21 mouse cellular contexts compared by ENCODE assay signal in genomic region chr2:38556721-38557120, GRCm38 (mm10). TPM values are rescaled to one million over a fixed set of nuclear protein-coding genes. Genes with fewer than 3 reads are reported as not detected.
DNase-seq lines count a peak whose midpoint lies in the region; ATAC-seq and TF ChIP-seq lines count a peak whose summit lies in the region.
"Had no signal": no experiment of that assay in that cellular context is flagged by ENCODE, and none has a peak within 500 bp of the region (broad histone marks: within the 10 kb centered on the region; RNA-seq: fewer than 3 reads in every experiment).

No protein-coding gene starts in this region.

- intact Hi-C loops in left cerebral cortex, postnatal 36 days (cut with DNase I) = no loop called here

- no peak for DNase-seq in hindbrain, embryonic 10.5 days (ENCODE audit: low spot score)
- no peak for DNase-seq in ES-E14 (ENCODE audit: low read depth, low spot score)
- DNase-seq in ZHBTc4 (ENCODE audit: low read depth, low spot score) = peak; percentile 41
- DNase-seq in forebrain, embryonic 14.5 days (ENCODE audit: low spot score) = no peak
- DNase-seq in left cerebral cortex, postnatal 36 days (ENCODE audit: low spot score in 2 of 2) = no peak
- DNase-seq: adrenal gland, adult 2 months; adrenal gland, postnatal 10 days; adrenal gland, postnatal 25 days; B cell, adult 2 months; cerebellum, adult 11 months; cerebellum, adult 18-20 months; cerebellum, adult 8-10 months; cerebellum, postnatal 10 days; cerebellum, postnatal 25 days had no signal

- WGBS in hindbrain, embryonic 10.5 days = 58% methylated on average over 3 of the region's 3 CpGs
- WGBS in hindbrain, embryonic 12.5 days = 66% methylated on average over 3 of the region's 3 CpGs
- 88% methylated on average over 3 of the region's 3 CpGs for WGBS in forebrain, embryonic 14.5 days

- H3K4me1 ChIP-seq in hindbrain, embryonic 10.5 days (replicated peaks) = peaks cover 65% of the 10 kb centered on the region
- peaks cover 40% of the 10 kb centered on the region for H3K4me1 ChIP-seq in hindbrain, embryonic 12.5 days
- peaks cover 6 to 39% of the 10 kb centered on the region in 2 experiments for H3K4me1 ChIP-seq in ES-E14 (ENCODE audit: control insufficient read depth in 2 of 2, insufficient read depth in 2 of 2, low read length in 2 of 2, poor library complexity in 1 of 2)
- H3K4me1 ChIP-seq in forebrain, embryonic 14.5 days (ENCODE audit: control insufficient read depth, insufficient read depth, low read length) = peaks cover 15% of the 10 kb centered on the region
- H3K4me1 ChIP-seq: embryonic facial prominence, embryonic 12.5 days had no signal

- no peaks in the 10 kb centered on the region for H3K27me3 ChIP-seq in hindbrain, embryonic 10.5 days (ENCODE audit: insufficient read depth, poor library complexity, severe bottlenecking)
- no peaks in the 10 kb centered on the region for H3K27me3 ChIP-seq in hindbrain, embryonic 12.5 days
- no peaks in the 10 kb centered on the region for H3K27me3 ChIP-seq in forebrain, embryonic 14.5 days (replicated peaks; ENCODE audit: control insufficient read depth, insufficient read depth, low read length)
- H3K27me3 ChIP-seq: CH12.LX; embryonic facial prominence, embryonic 12.5 days; forebrain, embryonic 13.5 days had no signal

- peak overlapping the region; percentile 19 for H3K27ac ChIP-seq in hindbrain, embryonic 10.5 days
- no peak overlapping the region for H3K27ac ChIP-seq in hindbrain, embryonic 12.5 days
- H3K27ac ChIP-seq in ES-E14 (ENCODE audit: insufficient read depth, low read depth, low read length, poor library complexity, severe bottlenecking) = 0 out of 2 replicates have a peak overlapping the region, but pooled peaks have one; percentile 30
- no peak overlapping the region for H3K27ac ChIP-seq in forebrain, embryonic 14.5 days (ENCODE audit: low read depth, low read length)
- H3K27ac ChIP-seq: embryonic facial prominence, embryonic 10.5 days; embryonic facial prominence, embryonic 12.5 days; forebrain, embryonic 13.5 days had no signal

- no peak overlapping the region for H3K4me2 ChIP-seq in hindbrain, embryonic 12.5 days (replicated peaks)
- no peak overlapping the region for H3K4me2 ChIP-seq in forebrain, embryonic 14.5 days (ENCODE audit: low read length)
- H3K4me2 ChIP-seq: embryonic facial prominence, embryonic 12.5 days; forebrain, embryonic 13.5 days had no signal

- no peaks in the 10 kb centered on the region for H3K9me3 ChIP-seq in hindbrain, embryonic 10.5 days
- H3K9me3 ChIP-seq in hindbrain, embryonic 12.5 days (replicated peaks) = no peaks in the 10 kb centered on the region
- no peaks in the 10 kb centered on the region for H3K9me3 ChIP-seq in ES-E14 (ENCODE audit: control insufficient read depth, insufficient read depth, low read depth, low read length)
- H3K9me3 ChIP-seq in forebrain, embryonic 14.5 days (replicated peaks; ENCODE audit: control insufficient read depth, low read length) = no peaks in the 10 kb centered on the region
- H3K9me3 ChIP-seq: embryonic facial prominence, embryonic 10.5 days; embryonic facial prominence, embryonic 12.5 days; forebrain, embryonic 13.5 days had no signal

- H3K36me3 ChIP-seq in hindbrain, embryonic 10.5 days = peaks cover 49% of the 10 kb centered on the region
- peaks cover 4% of the 10 kb centered on the region; the same call in 1 of the 2 replicates for H3K36me3 ChIP-seq in hindbrain, embryonic 12.5 days
- H3K36me3 ChIP-seq in ES-E14 (ENCODE audit: control insufficient read depth, insufficient read depth, low read length, poor library complexity, severe bottlenecking) = peaks cover 12% of the 10 kb centered on the region; the same call in 1 of the 2 replicates
- H3K36me3 ChIP-seq in forebrain, embryonic 14.5 days (ENCODE audit: control insufficient read depth, insufficient read depth, low read length) = peaks cover 10% of the 10 kb centered on the region; the same call in 1 of the 2 replicates

- in situ Hi-C loops in ES-E14 (cut with MboI; ENCODE audit: low sequenced_read_pairs in 2 of 2, unreplicated experiment in 2 of 2) = no loop called here

- H3K4me3 ChIP-seq in hindbrain, embryonic 10.5 days = no peak overlapping the region
- no peak overlapping the region for H3K4me3 ChIP-seq in hindbrain, embryonic 12.5 days
- no peak overlapping the region for H3K4me3 ChIP-seq in ES-E14 (ENCODE audit: insufficient read depth in 1 of 2, low read depth in 1 of 2, low read length in 2 of 2, poor library complexity in 1 of 2, severe bottlenecking in 1 of 2)
- no peak overlapping the region for H3K4me3 ChIP-seq in forebrain, embryonic 14.5 days (ENCODE audit: low read depth, low read length)
- H3K4me3 ChIP-seq: embryonic facial prominence, embryonic 10.5 days; embryonic facial prominence, embryonic 12.5 days; forebrain, embryonic 13.5 days had no signal

- H3K9ac ChIP-seq in hindbrain, embryonic 12.5 days = no peak overlapping the region
- no peak overlapping the region for H3K9ac ChIP-seq in ES-E14 (ENCODE audit: insufficient read depth, low read depth, low read length, poor library complexity, severe bottlenecking)
- no peak overlapping the region for H3K9ac ChIP-seq in forebrain, embryonic 14.5 days (ENCODE audit: low read length)
- H3K9ac ChIP-seq: embryonic facial prominence, embryonic 12.5 days; forebrain, embryonic 13.5 days had no signal

- no peak for ATAC-seq in hindbrain, embryonic 12.5 days (ENCODE audit: low FRiP score)
- ATAC-seq in forebrain, embryonic 14.5 days = no peak
- ATAC-seq: CD4-positive, CD25-positive, alpha-beta regulatory T cell, adult 4 months; forebrain, embryonic 13.5 days; forebrain, embryonic 16.5 days had no signal

TF ChIP-seq in ES-E14, 5 proteins besides CTCF, POLR2A, EP300 and RAD21:
- TF ChIP-seq ZNF384 (IDR thresholded peaks at IDR 0.05; ENCODE audit: low read depth, low read length) (no peak), MAFK (IDR thresholded peaks at IDR 0.05; ENCODE audit: insufficient read depth, low read depth, low read length) (no peak), ZC3H11A (IDR thresholded peaks at IDR 0.05; ENCODE audit: borderline replicate concordance, low read depth, low read length) (no peak)

RNA-seq across cellular contexts. Expression of gene Nek6, which starts 45.3 kb away (rescaled TPM):
- polyA plus RNA-seq in hindbrain, embryonic 10.5 days (2016; fragmentation: Nextera tagmentation; extraction: Ambion mirVana) = 68.8 and 77.5 TPM in 2 replicates
- 85.7 and 94.8 TPM in 2 replicates for polyA plus RNA-seq in hindbrain, embryonic 12.5 days (2016; fragmentation: Nextera tagmentation; extraction: Ambion mirVana)
- 13.4 and 16.9 TPM in 2 replicates for total RNA-seq in ES-E14 (2012; rRNA removed)
- 95.1 and 96.7 TPM in 2 replicates for polyA plus RNA-seq in forebrain, embryonic 14.5 days (2014; fragmentation: Nextera tagmentation; extraction: Ambion mirVana)
- total RNA-seq in left cerebral cortex, postnatal 36 days (2021) = 10 to 100 TPM; 27.0 to 27.9 TPM

Comparison
In these comparisons a context has a peak if more than half of its experiments do, and no peak if none do; other contexts are left out.
1. H3K27ac ChIP-seq: peak in hindbrain, embryonic 10.5 days (single experiment) and ES-E14 (single experiment); none in hindbrain, embryonic 12.5 days (single experiment) and forebrain, embryonic 14.5 days (single experiment).